Mouse (Mus musculus): ENCODE results near the gene Defb45.

DNA sequence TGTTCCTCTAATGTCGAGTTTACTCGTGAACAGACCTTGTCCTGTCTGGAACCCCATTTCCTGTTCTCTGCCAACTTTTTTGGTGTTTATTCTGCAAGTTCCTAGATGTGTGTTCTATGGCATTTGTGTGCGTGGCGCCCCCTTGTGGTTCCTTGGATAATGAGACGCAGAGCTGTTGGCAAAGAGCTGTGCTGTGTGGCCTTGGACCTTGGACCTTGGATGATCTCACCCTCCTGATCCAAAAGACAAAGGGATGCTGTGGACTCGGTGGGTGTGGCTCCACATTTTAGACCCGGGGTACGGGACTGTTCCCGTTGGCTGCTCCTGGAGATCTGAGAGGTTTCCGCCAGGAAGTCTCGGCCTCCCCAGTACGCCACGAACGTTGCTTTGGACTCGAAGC lies 4.9 kb upstream of the Defb45 start, which contains the start of gene Defb36:
- TF ChIP-seq CTCF (IDR thresholded peaks at IDR 0.05; ENCODE audit: low read depth, low read length) = 0 out of 2 replicates have a peak, but pooled peaks have one; percentile 8
- no peak for TF ChIP-seq TAL1 (conservative IDR thresholded peaks at IDR 0.05; ENCODE audit: low read depth, low read length)
- TF ChIP-seq GATA2 (IDR thresholded peaks at IDR 0.05; ENCODE audit: borderline replicate concordance, low read depth, low read length) = no peak
